Mouse (Mus musculus): Measurements from ENCODE around the gene Sec24a. TPM values are rescaled to one million over a fixed set of nuclear protein-coding genes. Genes with fewer than 3 reads are reported as not detected.

Sec24a gene
- polyA plus RNA-seq, 1 experiment from 2014 or later, result 10.6 TPM

DNA sequence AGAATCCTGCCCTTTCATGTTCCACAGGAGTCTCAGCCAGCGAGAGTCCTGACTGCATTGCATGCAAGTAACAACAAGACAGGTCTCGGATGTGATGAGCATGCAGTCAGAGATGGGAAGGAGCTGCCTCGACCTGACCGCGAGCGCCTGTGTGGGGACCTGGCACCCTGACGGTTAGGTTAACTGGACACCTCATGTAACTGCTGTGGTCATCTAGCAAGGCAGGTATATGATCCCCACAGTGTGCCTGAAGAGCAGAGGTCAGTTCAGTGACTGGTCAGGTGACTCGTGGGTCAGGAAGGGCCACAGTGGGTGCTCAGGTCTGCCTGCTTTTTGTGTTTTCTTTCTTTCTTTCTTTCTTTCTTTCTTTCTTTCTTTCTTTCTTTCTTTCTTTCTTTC is 81.5 kb downstream of the Sec24a start:
- H3K36me3 ChIP-seq (ENCODE audit: insufficient read depth, low read length), result 0 out of 2 replicates have a peak, but pooled peaks cover 3% of the 10 kb centered on the region
- TF ChIP-seq CTCF (IDR thresholded peaks at IDR 0.05; ENCODE audit: low read depth), result no peak
- 48% methylated on average over 8 of the region's 8 CpGs for WGBS
- no peaks in the 10 kb centered on the region for H3K9me3 ChIP-seq (replicated peaks; ENCODE audit: low read length)
- no peak overlapping the region for H3K4me3 ChIP-seq (replicated peaks; ENCODE audit: low read depth, low read length)
- H3K27ac ChIP-seq, result no peak overlapping the region
- DNase-seq (ENCODE audit: low spot score) (no peak), ATAC-seq (replicated peaks; ENCODE audit: low FRiP score, low read depth) (no peak)
- H3K4me1 ChIP-seq (replicated peaks; ENCODE audit: insufficient read depth, low read length), result no peaks in the 10 kb centered on the region
- no peak overlapping the region for H3K4me2 ChIP-seq (ENCODE audit: low read length)
- no peak overlapping the region for H3K9ac ChIP-seq (ENCODE audit: low read depth, low read length)
- H3K27me3 ChIP-seq (ENCODE audit: insufficient read depth, low read length), result no peaks in the 10 kb centered on the region

DNA sequence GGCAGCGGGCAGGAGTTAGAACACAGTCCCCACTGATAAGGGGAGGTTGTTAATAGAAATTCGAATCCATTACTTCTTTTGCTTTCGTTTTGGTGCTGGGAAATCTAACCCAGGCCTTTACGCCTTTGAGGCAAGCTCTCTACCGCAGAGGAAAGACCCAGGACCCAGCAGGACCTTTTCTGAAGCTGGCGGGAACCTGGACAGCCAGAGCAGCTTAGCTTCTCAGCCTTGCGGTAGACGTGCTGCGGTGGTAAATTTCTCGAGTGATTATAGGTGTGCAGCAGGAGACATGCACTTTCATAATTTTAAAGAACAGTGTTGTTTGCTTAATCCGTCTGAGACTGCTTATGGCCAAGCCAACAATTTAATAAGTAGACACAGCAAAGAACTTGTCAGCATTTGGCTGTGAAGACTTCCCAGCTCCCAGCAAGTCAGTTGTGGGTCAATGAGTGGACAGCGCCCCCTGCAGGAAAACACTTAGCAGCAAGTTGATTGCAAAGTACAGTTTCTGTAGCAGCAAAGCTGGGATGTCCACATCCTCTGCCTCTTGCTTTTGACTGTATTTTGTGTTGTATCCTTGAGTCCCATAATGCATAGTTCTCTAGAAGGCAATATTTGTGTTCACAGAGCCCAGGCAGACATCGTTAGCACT is 82.0 kb downstream of the Sec24a start:
- Histone ChIP-seq H3K4me2 (ENCODE audit: low read length) (peak overlapping the region; percentile 25; the same call in 1 of the 2 replicates), H3K27me3 (ENCODE audit: insufficient read depth, low read length) (no peaks in the 10 kb centered on the region), H3K27ac (no peak overlapping the region), H3K9ac (ENCODE audit: low read depth, low read length) (no peak overlapping the region), H3K4me3 (replicated peaks; ENCODE audit: low read depth, low read length) (no peak overlapping the region), H3K36me3 (ENCODE audit: insufficient read depth, low read length) (0 out of 2 replicates have a peak, but pooled peaks cover 3% of the 10 kb centered on the region), H3K9me3 (replicated peaks; ENCODE audit: low read length) (no peaks in the 10 kb centered on the region), H3K4me1 (replicated peaks; ENCODE audit: insufficient read depth, low read length) (no peaks in the 10 kb centered on the region)
- WGBS, result 36% methylated on average over 13 of the region's 13 CpGs
- peak; percentile 99 for TF ChIP-seq CTCF (IDR thresholded peaks at IDR 0.05; ENCODE audit: low read depth)
- ATAC-seq (replicated peaks; ENCODE audit: low FRiP score, low read depth) (peak; percentile 54), DNase-seq (ENCODE audit: low spot score) (peak; percentile 92)

DNA sequence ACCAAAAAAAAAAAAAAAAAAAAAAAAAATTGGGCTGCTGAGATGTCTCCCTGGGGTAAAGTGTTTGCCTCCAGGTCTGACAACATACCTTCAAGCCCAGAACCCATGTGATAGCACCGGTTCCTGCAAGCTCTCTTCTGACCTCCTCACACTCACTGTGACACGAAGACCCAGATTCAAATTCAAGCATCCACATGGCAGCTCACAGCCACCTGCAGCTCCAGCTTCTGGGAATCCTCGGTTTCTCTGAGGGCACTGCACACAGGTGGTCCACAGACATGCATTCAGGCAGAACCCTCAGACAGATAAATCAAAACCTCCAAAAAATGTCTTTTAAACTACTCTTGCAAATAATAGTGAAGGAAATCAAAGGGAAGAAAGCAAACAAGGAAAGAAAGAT is 84.0 kb downstream of the Sec24a start:
- Histone ChIP-seq H3K27me3 (ENCODE audit: insufficient read depth, low read length) (no peaks in the 10 kb centered on the region), H3K9ac (ENCODE audit: low read depth, low read length) (no peak overlapping the region), H3K4me3 (replicated peaks; ENCODE audit: low read depth, low read length) (no peak overlapping the region), H3K4me1 (replicated peaks; ENCODE audit: insufficient read depth, low read length) (no peaks in the 10 kb centered on the region), H3K36me3 (ENCODE audit: insufficient read depth, low read length) (no peaks in the 10 kb centered on the region), H3K4me2 (ENCODE audit: low read length) (no peak overlapping the region), H3K27ac (no peak overlapping the region), H3K9me3 (replicated peaks; ENCODE audit: low read length) (no peaks in the 10 kb centered on the region)
- DNase-seq (ENCODE audit: low spot score) (no peak), ATAC-seq (replicated peaks; ENCODE audit: low FRiP score, low read depth) (no peak)
- TF ChIP-seq CTCF (IDR thresholded peaks at IDR 0.05; ENCODE audit: low read depth), result no peak
- WGBS, result 76% methylated on average over 3 of the region's 3 CpGs

- Histone ChIP-seq H3K27me3 (ENCODE audit: insufficient read depth, low read length) (no peaks in the 10 kb centered on the region), H3K4me2 (ENCODE audit: low read length) (no peak overlapping the region), H3K4me3 (replicated peaks; ENCODE audit: low read depth, low read length) (no peak overlapping the region), H3K36me3 (ENCODE audit: insufficient read depth, low read length) (no peaks in the 10 kb centered on the region), H3K9me3 (replicated peaks; ENCODE audit: low read length) (no peaks in the 10 kb centered on the region), H3K27ac (no peak overlapping the region), H3K9ac (ENCODE audit: low read depth, low read length) (no peak overlapping the region), H3K4me1 (replicated peaks; ENCODE audit: insufficient read depth, low read length) (no peaks in the 10 kb centered on the region)
- ATAC-seq (replicated peaks; ENCODE audit: low FRiP score, low read depth) (no peak), DNase-seq (ENCODE audit: low spot score) (no peak)
- no peak for TF ChIP-seq CTCF (IDR thresholded peaks at IDR 0.05; ENCODE audit: low read depth)
- WGBS, result 43% methylated on average over 6 of the region's 6 CpGs
Measured at GRCm38 (mm10) chr11:51677737-51678418, 85.6 kb downstream of the Sec24a start.

- no peak overlapping the region for H3K4me2 ChIP-seq (ENCODE audit: low read length)
- WGBS, result 84% methylated on average over 5 of the region's 5 CpGs
- no peak for DNase-seq (ENCODE audit: low spot score)
- H3K4me1 ChIP-seq (replicated peaks; ENCODE audit: insufficient read depth, low read length), result no peaks in the 10 kb centered on the region
- no peaks in the 10 kb centered on the region for H3K9me3 ChIP-seq (replicated peaks; ENCODE audit: low read length)
- H3K27me3 ChIP-seq (ENCODE audit: insufficient read depth, low read length), result no peaks in the 10 kb centered on the region
- no peaks in the 10 kb centered on the region for H3K36me3 ChIP-seq (ENCODE audit: insufficient read depth, low read length)
- no peak overlapping the region for H3K27ac ChIP-seq
- no peak overlapping the region for H3K9ac ChIP-seq (ENCODE audit: low read depth, low read length)
- no peak overlapping the region for H3K4me3 ChIP-seq (replicated peaks; ENCODE audit: low read depth, low read length)
- TF ChIP-seq CTCF (IDR thresholded peaks at IDR 0.05; ENCODE audit: low read depth), result no peak
- no peak for ATAC-seq (replicated peaks; ENCODE audit: low FRiP score, low read depth)
Measured at GRCm38 (mm10) chr11:51675386-51675785, 88.0 kb downstream of the Sec24a start.

DNA sequence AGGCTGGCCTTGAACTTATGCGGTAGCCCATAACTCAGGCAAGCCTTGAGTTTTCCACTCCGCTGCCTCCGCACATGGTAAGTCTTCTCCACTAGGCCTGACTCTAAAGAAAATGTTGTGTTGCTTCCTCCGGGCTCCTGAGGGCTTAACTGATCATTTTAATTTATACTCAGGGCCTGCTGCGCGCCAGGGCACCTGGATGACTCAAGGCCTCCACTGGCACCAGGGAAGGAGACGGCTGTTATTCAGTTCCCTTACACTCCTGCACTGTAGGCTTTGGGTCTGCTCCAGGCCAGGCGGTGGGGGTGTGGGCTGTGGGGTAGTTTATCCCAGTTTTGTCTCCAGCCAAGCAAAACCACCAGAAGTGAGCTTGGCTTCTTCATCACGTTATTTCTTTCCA is 90.1 kb downstream of the Sec24a start:
- Histone ChIP-seq H3K4me1 (replicated peaks; ENCODE audit: insufficient read depth, low read length) (no peaks in the 10 kb centered on the region), H3K36me3 (ENCODE audit: insufficient read depth, low read length) (no peaks in the 10 kb centered on the region), H3K27me3 (ENCODE audit: insufficient read depth, low read length) (no peaks in the 10 kb centered on the region), H3K4me3 (replicated peaks; ENCODE audit: low read depth, low read length) (no peak overlapping the region), H3K4me2 (ENCODE audit: low read length) (no peak overlapping the region), H3K9me3 (replicated peaks; ENCODE audit: low read length) (no peaks in the 10 kb centered on the region), H3K27ac (no peak overlapping the region), H3K9ac (ENCODE audit: low read depth, low read length) (no peak overlapping the region)
- 67% methylated on average over 9 of the region's 9 CpGs for WGBS
- TF ChIP-seq CTCF (IDR thresholded peaks at IDR 0.05; ENCODE audit: low read depth), result no peak
- ATAC-seq (replicated peaks; ENCODE audit: low FRiP score, low read depth) (peak; percentile 63; the same call in 1 of the 2 replicates), DNase-seq (ENCODE audit: low spot score) (no peak)

Measured in kidney, postnatal 0 days (tissue).